Mouse (Mus musculus): ENCODE results near the gene Rapgef4.

The Rapgef4 gene

DNA sequence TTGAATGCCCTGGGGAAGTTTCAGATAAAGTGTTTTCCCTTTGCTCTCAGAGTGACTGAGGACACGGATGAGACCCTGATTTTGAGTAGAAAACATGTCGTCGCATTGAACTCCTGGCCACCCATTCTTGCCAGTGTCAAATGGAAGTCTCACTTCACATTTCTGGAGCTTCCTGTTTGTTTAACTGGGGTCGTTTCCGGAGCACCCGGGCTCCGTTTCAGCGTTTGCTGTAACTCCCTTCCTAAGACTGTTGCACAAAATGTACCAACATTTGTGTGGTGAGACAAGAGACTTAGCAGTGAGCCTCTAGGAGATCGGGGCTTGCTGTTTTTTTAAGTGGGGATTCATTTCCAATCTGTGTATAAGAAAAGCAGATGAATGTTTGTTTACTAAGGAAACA lies 220.5 kb downstream of the Rapgef4 start:
- peak; percentile 18 for DNase-seq

DNA sequence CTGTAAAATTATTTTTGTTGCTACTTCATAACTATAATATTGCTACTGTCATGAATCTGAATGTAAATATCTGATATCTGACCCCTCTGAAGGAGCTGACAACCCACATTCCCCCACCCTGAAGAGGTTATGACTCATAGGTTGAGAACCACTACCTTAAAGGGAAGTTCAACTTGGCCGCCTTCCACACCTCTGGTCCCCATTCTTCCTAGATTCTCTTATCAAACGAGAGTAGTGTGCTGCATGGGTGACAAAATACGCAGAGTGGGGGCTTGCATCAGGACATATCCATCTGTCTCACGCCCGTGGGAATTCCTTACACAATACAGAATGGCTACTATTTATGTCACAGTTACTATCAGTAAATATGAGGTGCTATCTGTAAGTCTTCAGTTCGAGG lies 221.2 kb downstream of the Rapgef4 start:
- DNase-seq, result peak; percentile 13

DNA sequence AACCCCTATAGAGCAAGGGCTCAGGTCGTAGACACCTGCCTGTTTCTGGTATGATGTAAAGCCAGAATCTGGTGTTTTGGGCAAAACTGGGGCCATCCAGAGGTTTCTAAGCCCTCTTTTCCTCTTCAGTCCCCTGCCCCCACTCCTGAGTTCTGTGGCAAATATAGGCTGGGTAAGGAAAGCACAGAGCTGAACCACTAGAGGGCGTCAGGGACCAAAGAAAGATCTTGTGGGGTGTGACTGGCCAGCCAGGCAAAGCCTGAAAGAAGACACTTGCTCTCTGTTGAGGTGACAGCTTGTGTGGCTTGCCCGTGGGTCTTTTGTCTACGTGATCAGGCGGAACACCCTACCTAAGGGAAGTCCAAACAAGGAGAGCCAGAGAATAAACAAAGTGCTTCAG lies 222.6 kb downstream of the Rapgef4 start:
- DNase-seq, result peak; percentile 77

DNA sequence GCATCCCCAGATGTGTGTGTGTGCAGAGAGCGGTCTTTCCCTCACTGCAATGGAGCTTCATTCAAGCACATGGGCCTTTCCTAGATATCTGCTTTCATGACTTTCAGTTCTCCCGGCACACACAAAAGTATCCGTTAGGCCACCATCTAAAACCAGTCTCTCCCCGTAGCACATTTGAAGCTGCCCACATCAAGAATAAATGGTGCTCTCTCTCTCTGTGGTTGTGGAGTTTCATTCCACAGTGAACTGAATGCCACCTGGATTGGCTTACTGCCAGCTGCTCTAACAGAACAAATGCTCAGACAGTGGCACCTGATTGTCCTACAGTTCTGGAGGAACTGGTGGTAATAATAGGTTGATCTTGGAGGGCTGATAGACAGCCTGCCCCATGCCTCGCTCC lies 224.8 kb downstream of the Rapgef4 start:
- DNase-seq, result no peak

DNA sequence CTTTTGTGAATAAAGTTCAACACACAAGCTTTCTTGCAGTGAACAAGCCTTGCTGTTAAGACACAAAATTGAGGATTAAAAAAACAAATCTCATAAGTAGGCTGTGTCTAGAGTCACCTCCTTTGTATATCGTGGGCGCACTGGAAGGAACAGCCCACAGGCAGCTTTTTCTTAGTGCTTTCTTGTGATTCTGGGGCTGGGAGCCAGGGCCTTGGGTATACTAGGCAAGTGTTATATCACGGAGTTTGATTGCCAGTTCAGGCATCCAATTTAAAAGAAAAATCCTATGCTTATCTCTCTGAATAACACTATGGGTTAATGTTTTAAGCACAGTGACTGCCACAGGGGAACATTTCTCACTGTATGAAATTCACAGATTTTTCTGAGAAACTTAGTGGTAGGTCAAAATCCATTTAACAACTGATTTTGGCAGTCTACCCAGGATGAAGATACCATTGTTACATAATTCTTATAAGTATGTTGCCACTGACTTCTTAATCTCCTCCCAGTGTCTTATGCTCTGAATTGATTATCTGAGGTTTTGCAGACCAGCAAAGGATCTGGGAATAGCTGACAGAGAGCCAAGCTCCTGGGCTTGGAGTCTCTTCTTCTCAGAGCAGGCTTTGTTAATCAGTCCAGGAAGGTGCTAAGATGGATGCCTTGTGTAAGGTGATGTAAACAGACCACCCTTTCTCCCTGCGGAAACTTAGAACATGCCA lies 225.6 kb downstream of the Rapgef4 start:
- no peak for DNase-seq

DNA sequence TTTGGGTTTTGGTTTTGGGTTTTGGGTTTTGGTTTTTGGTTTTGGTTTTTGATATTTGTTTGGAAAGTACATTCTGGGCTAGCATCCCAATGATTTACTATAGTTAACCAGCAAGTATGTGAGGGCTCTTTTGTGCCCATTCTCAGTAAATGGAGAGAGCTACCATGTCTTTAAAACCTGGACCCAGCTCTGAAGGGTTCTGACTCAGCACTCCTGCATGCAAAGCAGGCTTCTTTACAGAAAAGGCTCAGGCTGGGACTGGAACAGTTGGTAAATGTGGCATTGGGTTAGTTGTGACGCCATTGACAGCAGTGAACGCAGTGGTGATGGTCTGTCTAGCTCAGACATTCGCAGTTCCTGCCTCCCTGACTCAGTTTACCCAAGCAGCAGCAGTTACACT lies 236.3 kb downstream of the Rapgef4 start:
- DNase-seq, result no peak

DNA sequence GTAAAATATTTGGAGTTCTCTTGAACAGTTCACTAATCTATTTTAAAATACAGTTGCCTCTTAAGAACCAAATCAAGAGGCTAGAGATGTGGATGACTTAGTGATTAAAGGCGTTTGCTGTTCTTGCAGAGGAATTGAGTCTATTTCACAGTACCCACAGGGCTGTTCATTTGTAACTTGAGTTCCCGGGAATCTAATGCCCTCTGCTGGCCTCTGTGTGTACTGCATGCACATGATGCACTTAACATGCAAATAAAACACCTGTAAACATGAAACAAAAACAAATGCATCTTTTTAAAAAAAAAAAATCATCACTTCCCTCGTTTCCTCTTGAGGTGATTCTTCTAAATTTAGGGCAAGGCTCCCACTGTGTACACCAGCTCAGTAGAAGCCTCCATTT lies 238.9 kb downstream of the Rapgef4 start:
- DNase-seq, result peak; percentile 65

DNA sequence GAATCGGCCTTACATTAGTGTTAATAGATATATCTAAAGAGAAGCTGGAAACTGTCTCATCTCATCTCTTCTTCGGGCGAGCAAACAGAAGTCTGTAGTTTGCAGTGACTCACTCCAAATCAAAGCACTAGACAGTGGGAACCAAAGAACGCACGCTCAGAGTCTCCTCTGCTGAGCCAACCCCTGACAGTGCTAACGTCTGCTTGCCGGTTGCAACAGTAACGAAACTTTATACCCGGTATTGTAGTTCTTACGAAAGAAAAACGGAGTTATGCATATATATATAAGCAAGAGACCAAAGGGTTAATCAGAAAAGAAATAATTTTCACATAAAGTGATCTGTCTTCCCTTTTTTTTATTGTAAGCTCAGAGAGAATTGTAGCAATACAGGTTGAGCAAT lies 240.2 kb downstream of the Rapgef4 start:
- DNase-seq, result no peak

DNA sequence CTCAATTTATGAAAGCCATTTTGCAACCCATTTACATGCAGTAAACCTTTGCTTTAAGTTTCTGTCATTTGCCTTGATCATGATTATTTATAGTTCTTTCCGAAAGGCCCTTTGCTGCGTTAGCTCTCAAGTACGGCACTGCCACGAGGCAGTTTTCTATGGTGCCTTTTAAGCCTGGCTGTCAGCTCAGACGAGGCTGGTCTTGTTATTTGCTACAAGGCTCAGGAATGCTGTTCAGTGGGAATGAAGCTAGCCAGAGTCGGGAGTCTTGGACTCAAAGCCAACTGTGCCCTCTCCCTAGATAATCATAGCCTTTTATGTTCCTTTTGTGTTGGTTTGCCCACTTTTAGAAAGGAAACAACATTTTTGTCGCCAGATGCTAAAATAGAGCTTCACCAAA lies 240.7 kb downstream of the Rapgef4 start:
- DNase-seq, result no peak

DNA sequence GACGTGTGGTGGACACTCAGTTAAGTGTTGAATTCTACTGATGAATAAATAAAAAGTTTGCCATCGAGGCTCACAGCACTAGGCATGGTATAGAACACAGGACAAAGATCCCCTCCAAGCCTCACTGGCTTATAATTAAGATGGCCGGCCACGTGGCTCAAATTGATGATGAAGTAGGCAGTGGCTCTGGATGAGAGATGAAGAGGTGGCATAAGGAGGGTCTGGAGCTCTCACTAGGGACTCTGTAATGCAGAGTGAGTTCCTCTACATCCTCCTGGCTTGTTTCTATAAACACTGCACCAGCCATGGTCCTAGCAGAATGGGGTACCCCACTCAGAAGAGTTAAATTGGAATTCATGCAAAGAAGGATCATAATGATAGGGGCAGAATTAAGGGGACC lies 241.2 kb downstream of the Rapgef4 start:
- no peak for DNase-seq

DNA sequence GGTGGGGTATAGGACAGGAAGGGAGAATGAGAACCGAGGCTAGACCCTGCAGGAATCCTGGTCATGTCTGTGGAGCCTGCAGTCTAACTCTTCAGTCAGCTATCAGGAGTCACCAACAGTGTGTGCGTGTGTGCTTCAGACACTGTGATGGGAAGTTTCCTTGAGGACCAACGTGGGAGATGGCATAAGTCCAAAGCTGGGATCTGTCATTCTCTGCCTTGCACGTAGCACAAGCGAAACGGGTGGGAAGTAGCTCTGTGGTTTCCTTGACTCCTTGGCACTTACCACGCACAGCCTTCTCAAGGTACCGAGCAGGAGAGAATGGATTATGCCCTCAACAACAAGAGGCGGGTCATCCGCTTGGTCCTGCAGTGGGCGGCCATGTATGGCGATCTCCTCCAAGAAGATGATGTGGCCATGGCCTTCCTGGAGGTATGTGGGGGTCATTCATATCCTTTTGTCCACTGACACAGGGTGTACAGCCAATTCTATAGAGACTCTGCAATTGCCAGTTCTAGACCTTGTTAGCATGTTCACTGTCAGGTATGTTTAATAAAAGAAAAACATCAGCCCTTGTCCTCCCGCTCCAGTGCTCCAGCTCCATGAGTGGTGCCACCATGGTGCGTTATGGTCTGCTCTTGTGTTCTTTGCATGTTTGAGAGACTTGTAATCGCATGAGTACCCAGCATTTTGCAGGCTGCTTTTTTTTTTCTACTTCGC lies 241.9 kb downstream of the Rapgef4 start:
- DNase-seq, result no peak

DNA sequence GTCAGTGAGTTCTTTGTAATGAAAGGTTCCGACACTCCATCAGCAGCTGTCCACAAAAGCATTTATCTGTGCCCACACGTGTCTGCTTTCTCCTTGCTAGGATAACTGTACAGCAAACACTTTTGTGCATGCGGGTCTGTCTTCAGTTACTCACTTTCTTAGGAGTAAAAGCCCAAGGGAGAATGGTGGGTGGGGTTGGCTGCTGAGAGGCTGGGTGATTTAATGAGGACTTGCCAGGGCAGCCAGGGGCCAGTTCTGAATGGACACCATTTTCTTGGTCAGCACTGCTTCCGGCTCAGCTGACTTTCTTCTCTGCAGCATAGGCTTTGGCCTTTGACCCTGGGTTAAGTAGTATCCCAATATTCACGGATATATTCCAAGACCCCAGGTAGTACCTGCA lies 242.4 kb downstream of the Rapgef4 start:
- no peak for DNase-seq

DNA sequence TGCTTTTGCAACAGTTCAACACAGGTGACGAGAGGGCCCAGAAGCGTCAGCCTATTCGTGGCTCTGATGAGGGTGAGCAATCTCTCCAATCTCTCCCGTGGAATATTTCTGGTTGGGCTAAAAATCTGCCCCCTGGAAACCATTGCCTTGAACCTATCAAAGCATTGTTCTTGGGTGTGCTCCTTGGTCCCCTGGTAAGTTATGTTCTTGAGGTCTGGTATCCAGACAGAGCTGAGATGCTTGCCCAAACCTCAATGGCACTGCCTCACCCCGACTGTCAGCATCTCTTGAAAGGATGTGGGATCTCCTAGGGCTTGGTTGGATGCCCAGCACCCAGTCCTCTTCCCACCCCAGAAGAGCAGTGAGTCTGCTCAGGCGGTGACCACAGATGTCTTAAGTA lies 245.0 kb downstream of the Rapgef4 start:
- no peak for DNase-seq

DNA sequence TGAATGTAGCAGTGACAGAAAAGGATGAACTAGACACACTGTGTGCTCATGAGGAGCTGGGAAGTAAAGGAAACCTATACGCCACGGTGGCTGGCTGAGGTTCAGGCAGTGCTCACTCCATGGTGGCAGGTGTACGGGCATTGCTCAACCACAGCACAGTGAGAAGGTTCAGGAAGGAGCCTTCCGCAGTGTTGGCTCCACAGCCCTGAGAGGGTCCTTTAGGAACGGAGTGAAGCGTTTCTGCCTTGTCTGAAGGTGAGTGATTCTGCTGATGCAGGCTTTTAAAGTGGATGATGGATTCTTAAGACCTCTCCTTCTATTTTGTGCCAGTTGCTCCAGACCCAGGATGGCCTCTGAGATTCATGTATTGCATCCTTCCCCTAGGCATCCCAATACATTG lies 246.4 kb downstream of the Rapgef4 start:
- DNase-seq, result no peak

DNA sequence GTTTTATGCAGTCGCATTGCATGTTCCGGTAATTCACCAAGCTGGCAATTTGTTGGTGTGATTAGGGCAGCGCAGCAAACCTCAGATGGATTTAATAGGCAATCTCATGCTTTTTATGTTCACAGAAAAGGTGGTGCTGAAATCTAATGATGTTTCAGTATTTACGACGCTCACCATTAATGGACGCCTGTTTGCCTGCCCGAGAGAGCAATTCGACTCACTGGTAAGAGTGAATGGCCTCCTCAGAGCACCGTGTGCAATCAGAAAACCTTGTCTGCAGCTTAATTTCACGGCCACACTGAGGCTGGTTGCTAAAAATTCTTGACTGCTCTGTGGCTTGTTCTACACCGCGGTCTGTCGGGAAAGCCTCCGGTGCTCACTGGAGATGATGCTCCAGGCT lies 247.8 kb downstream of the Rapgef4 start:
- no peak for DNase-seq

DNA sequence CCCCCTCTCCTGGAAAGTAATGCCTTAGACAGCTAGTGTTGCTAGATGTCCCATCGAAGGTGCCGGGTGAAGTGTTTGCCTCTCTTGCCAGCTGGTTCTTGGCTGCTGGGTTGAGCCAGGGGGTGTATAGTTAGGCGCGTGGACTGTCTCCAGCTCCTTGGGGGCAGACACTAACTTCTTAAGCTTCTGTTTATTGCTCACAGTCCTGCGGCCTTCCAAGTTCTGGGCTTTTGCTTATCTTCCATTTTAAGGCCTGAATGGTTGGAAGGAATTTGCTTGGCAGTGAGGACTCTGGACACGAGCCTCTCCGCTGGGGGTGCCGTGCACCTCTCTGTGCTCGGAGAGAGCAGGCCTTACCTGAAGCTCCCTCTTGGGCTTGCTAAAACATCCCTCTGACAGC lies 249.5 kb downstream of the Rapgef4 start:
- DNase-seq, result peak; percentile 62

DNA sequence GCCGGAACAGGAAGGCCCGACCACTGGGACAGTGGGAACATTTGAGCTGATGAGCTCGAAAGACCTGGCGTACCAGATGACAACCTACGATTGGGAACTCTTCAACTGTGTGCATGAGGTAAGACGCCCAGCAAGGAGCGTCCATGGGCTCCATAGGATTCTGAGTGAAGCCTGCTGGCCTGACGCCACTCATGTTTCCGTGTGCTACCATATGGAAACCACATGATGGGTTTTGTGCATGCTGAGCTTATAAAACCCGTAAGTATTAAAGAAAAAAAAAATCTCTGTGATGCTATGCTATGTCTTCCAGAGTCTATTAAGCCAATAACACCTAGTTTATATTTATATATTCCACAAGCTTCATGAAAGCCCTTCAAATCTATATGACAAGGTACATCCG lies 253.0 kb downstream of the Rapgef4 start:
- no peak for DNase-seq

DNA sequence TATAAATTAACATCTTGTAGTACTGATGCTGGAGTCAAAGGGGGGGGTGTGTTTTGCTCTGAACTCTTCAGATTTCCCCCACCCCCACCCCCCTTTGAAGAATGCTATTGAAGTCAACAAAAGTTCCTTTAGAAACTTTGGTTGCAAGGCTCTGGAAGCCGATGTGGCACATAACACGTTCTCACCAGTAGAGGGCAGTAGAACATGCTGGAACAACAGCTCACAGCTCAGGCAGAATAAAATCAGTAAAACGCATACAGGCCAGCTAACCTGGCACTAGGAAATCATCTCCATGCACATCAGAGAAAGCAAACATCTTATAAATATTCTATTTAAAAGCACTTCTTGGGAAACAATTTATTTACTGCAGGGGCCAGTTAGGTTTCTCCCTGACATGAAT lies 253.9 kb downstream of the Rapgef4 start:
- DNase-seq, result peak; percentile 85

DNA sequence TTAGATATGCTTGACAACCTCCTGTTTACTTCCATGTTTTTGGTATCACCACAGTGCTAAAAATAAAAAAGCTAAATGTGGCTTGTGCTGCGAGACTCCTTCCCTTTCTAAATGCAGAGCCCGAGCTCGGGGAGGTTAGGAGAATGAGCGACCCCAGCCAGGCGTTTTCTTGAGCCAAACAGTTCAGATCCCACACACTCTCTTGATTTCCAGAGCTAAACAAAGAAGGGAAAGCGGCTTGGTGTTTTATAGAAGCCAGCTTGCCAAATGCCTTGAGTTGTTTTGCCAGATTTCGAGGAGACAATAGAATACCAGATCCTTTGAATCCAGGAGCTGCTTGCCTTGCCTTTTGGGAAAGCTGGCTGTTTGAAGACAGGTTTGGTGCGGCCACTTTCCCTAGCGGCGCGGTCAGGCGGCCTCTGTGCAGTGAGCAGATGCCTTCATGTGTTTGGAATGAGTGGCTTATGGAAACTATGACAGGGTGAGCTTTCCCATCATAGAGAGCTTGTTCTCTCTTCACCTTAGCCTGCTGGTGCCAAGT lies 254.4 kb downstream of the Rapgef4 start:
- no peak for DNase-seq

DNA sequence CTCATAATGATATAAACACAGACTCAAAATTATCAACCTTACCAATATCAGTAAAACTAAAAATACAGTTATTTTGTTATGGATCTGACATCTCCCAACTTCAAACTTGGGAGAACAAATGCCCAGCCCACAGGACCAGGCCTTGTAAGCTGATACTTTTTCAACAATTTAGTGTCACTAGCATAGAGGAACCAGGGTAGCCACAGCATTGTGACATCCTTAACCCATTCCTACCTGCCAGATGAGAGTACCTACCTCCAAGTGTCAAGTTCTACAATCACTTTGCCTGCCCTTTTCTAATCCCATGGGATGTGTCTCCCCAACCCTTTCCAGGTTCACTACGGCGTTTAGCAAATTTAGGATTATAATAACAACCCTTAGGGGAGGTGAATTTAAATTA lies 257.4 kb downstream of the Rapgef4 start:
- DNase-seq, result no peak

DNA sequence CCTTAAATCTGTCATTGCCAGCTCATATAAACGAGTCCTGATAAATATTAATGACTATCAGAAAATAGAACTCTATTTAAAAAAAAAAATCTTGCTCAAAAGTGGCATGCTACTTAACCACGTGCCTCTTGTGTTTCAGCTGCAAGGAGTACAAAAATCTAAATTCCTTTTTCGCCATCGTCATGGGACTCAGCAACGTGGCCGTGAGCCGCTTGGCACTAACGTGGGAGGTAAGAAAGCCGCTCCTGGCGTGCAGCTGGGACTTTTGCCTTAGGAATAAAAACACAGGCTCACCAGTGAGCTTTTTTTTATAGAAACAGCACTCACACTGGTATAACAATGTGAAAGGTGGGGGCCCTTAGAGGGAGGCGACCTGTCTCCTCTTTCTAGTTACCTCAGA lies 257.9 kb downstream of the Rapgef4 start:
- no peak for DNase-seq

DNA sequence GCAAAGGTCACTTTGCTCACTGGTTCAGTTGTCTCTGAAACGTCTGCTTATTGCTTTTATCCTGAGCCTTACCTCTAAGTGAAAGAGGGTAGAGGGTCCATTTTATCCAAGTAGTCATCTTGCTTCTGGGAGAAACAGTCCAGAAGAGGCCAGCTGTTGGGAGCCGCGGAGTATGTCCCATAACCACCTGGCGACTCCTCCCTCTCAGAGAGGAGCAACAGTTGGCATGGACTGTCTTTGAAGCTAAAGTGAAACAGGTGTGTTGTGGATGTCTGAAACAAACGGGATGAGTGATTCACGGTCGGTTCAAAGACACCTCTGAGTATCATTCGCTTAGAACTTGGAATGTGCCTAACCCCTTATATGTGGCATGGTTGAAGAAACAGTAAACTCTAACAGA lies 258.4 kb downstream of the Rapgef4 start:
- DNase-seq, result no peak

DNA sequence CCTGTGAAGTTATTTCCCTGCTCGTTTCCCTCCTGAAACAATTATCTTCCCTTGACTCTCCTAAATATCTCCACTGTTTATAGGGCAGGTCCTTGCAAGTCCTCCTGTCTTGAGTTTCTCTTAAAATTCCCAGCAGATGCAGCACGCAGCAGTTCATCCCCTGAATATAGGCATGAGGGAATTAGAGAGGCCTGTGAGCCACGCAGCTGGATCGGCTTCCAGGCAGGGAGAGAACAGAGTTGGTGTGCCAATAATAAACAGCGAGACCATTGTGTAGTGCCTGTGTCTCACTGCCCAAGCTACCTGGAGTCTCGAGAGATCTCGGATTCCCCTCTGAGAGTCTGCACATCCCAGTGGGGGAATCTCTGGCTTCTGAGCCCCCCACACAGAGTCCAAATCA lies 259.0 kb downstream of the Rapgef4 start:
- DNase-seq, result no peak

DNA sequence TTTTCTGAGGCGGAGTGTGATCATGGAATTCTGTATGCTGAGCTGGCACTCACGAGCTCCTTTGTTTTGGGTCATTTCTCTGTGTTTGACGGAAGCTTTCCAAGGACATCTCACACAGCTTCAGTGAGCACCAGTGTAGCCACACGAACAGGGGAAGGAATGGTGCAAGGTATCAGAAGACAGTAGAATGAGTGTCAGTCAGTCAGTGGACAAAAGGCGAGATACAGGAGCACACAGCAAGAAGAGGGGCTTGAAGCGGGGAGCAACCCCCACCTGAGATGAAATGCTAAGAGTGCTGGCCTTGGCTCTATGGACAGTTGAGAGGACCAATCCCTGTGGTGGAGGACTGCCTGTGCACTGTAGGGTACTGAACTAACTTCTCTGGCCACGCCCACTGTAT lies 259.7 kb downstream of the Rapgef4 start:
- no peak for DNase-seq

Measured in kidney, adult 9 months (tissue).